Mouse (Mus musculus) ES-Bruce4 (cell line): ENCODE results near the gene Parn.

Experiments
- CTCF ChIP-seq: IDR thresholded peaks from one replicate; pipeline ENCODE4 v1.8.1; 2011; ENCODE audit warnings: low read depth, low read length
- EP300 ChIP-seq: IDR thresholded peaks from 2 replicates; pipeline ENCODE4 v1.6.1; 2011; ENCODE audit warnings: low read depth, low read length; ENCODE audit not compliant: insufficient read depth
- POLR2A ChIP-seq: IDR thresholded peaks from one replicate; pipeline ENCODE4 v1.8.1; 2011; ENCODE audit warnings: low read length; ENCODE audit not compliant: insufficient read depth

GRCm38 (mm10) chr16:13535856-13536255, 132.1 kb downstream of the Parn start:
- TF ChIP-seq POLR2A = no peak
- no peak for TF ChIP-seq CTCF
- no peak for TF ChIP-seq EP300
